Mouse (Mus musculus) neural tube, embryonic 10.5 days (tissue): ENCODE results near the gene Arpc4.

ENCODE experiments used
- DNase-seq: peaks from one replicate; pipeline ENCODE4 v3.0.0-alpha.2; 2017; ENCODE audit warnings: low spot score; ENCODE audit errors: extremely low spot score

Arpc4 gene

GRCm38 (mm10) chr6:113402094-113402493 lies 24.2 kb downstream of the Arpc4 start:
- DNase-seq: no peak

GRCm38 (mm10) chr6:113404649-113405448 lies 26.9 kb downstream of the Arpc4 start:
- DNase-seq: no peak

- DNase-seq: no peak
Measured at GRCm38 (mm10) chr6:113405483-113405882, 27.6 kb downstream of the Arpc4 start.

- DNase-seq: no peak
Measured at GRCm38 (mm10) chr6:113406683-113407082, 28.8 kb downstream of the Arpc4 start.

DNA sequence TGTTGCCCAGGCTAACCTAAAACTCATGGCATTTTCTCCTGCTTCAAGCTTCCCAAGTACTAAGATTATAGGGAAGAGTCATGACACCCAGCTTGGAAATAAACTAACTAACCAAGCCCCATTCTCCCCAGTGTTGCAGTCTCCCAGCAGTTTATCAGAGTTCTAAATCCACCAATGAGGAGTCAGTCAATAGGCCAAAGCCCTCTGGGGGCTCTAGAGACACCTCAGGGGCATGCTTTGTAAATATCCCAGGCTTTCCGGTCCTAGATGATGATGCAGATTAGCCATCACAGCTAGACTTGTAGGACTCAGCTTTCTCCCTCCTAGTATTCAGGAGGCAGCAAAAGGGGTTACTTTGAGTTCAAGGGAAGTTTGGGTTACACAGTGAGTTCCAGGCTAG lies 32.1 kb downstream of the Arpc4 start:
- DNase-seq: no peak

DNA sequence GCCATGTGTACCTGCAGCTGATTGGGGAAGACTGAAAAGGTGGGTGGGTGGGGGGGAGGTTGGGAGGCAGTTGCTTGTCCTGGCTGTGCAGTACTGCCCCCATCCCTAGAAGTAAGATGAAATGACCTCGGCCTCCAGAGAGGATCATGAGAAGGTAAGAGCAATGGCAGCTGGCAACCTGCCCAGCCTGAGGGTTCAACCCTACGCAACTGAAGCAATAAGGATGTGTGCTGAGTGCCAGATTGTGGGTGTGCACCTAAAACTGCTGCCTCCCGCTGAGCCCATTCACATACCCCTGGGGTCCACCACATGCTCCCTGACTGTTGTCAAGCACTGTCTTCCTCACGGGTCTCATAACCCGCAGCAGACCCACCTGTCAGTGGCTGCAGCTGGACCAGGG lies 38.5 kb downstream of the Arpc4 start:
- no peak for DNase-seq

GRCm38 (mm10) chr6:113418441-113419198 lies 40.7 kb downstream of the Arpc4 start:
- no peak for DNase-seq

DNA sequence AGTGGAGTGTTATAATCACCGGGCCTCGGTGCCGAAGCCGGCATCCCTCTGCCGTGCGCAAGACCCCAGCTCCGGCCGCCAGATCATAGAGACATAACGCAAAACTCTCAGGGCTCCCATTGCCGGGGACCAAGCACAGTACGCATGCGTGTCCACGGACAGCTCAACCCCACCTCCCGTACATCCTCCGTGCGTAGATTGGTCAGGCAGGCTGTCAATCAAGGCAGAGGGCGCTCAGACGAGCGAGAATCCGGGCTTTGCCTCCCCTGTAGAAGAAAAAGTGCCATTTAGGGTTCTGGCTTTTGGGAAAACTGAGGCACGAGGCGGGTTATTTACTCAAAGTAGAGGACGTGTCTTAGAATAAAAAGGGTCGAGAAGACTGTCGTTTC lies 41.3 kb downstream of the Arpc4 start, which contains the start of gene Rpusd3:
Gene Rpusd3 (minus strand): TSS at position 142 of the 389 bp plus-strand sequence.
- peak; percentile 97 for DNase-seq

DNA sequence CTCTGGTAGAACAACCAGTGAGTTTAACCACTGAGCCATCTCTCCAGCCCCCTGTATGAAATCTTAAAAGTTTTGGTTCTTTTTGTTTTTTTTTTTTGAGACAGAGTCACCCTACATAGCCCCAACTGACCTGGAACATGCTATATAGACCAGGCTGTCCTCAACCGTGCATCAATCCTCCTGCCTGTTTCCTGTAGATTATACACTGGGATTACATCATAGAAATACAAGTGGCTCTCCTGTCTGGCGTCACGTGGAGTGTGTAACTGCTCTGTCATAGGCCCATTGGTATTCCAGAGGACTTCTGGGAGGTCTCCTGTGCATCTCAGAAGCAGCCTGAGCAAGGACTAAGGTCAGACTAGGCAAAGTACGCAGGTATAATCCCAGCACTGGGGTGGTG lies 45.1 kb downstream of the Arpc4 start:
- DNase-seq: no peak

- no peak for DNase-seq
Measured at GRCm38 (mm10) chr6:113424187-113424586, 46.3 kb downstream of the Arpc4 start.

GRCm38 (mm10) chr6:113426696-113427095 lies 48.8 kb downstream of the Arpc4 start:
- no peak for DNase-seq

GRCm38 (mm10) chr6:113427397-113427796 lies 49.5 kb downstream of the Arpc4 start:
- peak; percentile 47 for DNase-seq

- no peak for DNase-seq
Measured at GRCm38 (mm10) chr6:113428006-113428405, 50.1 kb downstream of the Arpc4 start.

DNA sequence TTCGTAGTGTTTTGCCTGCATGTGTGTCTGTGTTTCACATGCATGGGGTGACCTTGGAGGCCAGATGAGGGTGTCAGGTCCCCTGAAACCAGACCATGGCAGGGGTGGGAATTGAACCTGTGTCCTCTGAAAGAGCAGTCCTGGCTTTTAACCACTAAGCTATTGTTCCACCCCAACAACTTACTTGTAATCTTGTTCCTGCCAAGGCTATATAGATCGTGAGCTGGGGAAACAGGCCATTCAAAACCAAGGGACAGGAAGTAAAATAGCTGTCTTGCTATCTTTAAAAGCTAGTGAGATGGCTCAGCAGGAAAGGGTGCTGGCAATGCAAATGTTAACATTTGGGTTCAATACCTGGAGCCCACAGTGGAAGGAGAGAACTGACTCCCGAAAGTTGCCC lies 52.0 kb downstream of the Arpc4 start:
- DNase-seq: no peak

DNA sequence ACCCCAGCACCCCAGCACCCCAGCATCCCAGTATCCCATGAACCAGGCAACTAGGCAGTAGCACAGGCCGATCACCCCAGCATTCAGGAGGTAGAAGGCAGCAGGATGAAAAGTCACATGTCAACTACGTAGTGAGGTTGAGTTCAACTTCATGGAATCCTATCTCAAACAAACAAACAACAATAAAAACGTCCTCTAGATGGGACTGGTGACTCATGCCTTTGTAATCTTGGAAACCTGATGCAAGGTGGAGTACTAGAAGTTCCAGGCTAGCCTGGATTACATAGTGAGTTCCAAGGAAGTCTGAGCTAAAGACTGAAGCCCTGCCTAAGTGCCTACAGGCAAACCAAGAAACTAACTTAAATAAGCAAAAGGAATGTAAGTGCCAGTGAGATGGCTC lies 52.9 kb downstream of the Arpc4 start:
- DNase-seq: no peak

- DNase-seq: no peak
Measured at GRCm38 (mm10) chr6:113431801-113432200, 53.9 kb downstream of the Arpc4 start.

- no peak for DNase-seq
Measured at GRCm38 (mm10) chr6:113433661-113434060, 55.7 kb downstream of the Arpc4 start.

DNA sequence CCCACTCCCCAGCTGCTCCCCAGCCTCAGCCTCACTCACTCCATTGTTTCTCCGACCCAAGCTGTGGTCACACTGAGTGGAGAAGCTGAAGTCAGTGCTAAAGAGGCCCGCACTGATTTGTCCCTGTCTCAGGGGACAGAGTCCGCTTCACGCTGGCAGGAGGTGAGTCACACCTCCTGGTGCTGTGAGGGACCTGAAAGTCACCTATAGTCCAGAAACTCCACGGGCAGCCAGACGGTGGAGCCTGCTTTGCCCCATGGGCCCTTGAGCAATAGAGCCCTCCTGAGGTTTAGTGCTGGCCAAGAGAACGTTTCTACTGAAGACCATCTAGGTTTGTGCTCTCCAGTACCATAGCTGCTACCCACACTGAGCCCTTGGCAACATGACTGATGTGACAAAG lies 56.8 kb downstream of the Arpc4 start:
- DNase-seq: no peak

DNA sequence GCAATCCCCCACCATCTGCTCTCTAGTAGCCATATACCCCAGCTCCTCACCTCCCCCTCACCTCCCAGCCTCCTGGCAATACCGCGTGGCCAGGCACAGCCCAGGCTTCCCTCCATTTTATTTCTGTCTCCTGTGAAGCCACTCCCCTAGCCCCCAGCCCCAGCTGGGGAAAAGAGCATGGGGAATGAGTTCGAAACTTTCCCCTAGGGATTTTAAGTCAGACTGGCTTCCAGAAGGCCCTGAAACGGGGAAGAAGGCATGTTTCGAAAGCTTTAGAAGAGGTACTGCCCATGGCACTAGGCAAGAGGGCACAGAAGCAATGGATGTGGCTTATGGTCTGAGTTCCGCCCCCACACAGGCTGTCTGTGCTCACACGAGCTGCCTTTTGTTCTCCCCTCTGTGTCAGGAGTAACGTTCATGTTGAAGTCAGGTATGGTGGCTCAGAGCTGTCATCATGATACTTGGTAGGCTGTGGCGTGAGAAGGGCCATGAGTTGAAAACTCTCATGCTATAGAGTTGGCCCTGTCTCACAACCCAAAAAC lies 57.8 kb downstream of the Arpc4 start, which contains the start of gene Cidec:
Gene Cidec (minus strand): TSS at position 97 of the 542 bp plus-strand sequence.
- DNase-seq: no peak

DNA sequence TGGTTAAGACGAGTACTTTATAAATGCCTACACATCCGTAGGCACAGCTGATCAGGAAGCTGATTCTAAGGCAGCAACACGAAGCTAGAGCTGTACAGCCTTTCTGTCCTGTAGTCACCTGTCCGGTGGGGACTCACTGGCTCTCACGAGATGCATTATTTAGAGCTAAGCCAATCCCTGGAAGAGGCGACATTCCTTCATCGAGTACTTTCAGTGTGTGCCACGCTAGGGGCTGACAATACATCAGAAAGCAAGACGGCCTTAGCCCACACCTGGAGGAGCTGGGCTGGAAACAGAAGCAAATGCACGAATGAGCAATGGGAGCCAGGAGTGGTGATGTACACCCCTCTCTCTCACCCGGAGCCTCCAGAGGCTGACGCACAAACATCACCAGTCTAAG lies 59.2 kb downstream of the Arpc4 start:
- no peak for DNase-seq

GRCm38 (mm10) chr6:113438721-113439430 lies 61.0 kb downstream of the Arpc4 start:
- no peak for DNase-seq
